Mouse (Mus musculus) lung, adult 10 weeks (tissue): ENCODE data around the gene 1700084M14Rik. TPM values are rescaled to one million over a fixed set of nuclear protein-coding genes. Genes with fewer than 3 reads are reported as not detected.

ENCODE experiments used
- polyA plus RNA-seq: library from polyadenylated mRNA; stranded (reverse); fragments of 350-450 nt; fragmentation: Illumina TruSeq; extraction: RNeasy Lipid Tissue Mini Kit (QIAGEN cat#74804); gene quantifications from one replicate; pipeline ENCODE4 v1.2.3, GENCODE M21; 2014; ENCODE audit warnings: low read depth, low replicate concordance; ENCODE audit not compliant: insufficient read depth

Gene 1700084M14Rik
- polyA plus RNA-seq: not detected

DNA sequence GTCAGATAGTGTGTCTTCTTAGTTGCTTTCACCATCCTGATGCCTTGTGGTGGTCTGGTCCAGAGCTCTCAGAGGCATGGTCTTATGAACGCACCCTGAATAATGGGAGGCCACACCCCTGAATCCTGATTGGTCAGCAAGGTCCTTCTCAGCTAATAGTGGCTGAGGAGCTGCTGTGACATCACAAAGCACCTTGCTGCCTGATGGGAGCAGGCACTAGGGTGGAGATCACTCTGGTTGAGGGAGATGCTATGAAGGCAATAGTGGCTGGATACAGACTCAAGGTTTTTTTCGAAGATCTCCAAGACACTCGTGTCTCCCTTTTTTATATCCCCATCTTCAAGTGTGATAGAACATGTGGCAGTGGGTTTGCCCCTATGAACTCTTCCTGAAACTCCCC lies at the start of gene 1700084M14Rik:
Gene 1700084M14Rik (minus strand): TSS at position 101 of the 400 bp plus-strand sequence.

Other genes with a start within 250 kb of the 1700084M14Rik start
- gene Mageb2, start 244.2 kb downstream of the 1700084M14Rik start, polyA plus RNA-seq: not detected
- gene Gm5072, start 183.4 kb downstream of the 1700084M14Rik start, polyA plus RNA-seq: not detected
- gene Gm8914, start 95.8 kb downstream of the 1700084M14Rik start, polyA plus RNA-seq: not detected
- gene Gm14781, start 56.3 kb upstream of the 1700084M14Rik start, polyA plus RNA-seq: not detected
- gene Mageb5, start 207.1 kb upstream of the 1700084M14Rik start, polyA plus RNA-seq: not detected